Mouse (Mus musculus): ENCODE results near the gene Cmip. TPM values are rescaled to one million over a fixed set of nuclear protein-coding genes. Genes with fewer than 3 reads are reported as not detected.

Gene Cmip
- polyA plus RNA-seq, 1 experiment = 16.2 TPM

DNA sequence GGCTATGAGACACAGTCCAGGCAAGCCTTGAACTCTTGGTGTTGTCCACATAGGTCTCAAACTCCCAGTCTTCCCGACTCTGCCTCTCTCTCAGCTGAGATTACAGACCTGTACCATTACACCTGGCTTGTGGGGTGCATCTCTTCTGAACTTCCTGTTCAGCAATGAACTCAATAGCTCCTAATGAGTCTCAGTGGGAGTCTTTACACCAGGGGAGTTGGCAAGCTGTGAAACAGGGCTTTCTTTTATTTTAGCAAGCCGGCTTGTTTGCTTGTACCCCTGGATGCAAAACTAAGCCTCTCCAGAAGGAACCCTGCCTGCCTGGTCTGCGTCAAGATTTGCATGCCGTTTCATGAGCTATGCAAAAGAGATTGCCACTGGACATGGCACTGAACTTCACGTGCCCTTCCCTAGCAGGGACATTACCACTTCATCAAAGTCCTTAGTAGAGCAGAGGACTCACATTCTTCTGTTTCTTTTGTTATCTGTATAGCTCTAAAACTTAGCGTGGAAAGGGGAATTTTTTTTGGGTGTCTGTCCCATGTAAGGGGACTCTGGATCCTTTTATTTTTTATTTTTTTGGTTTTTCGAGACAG is 5.7 kb upstream of the Cmip start:
- WGBS = 79% methylated on average over 7 of the region's 7 CpGs
- no peak overlapping the region for H3K27ac ChIP-seq (ENCODE audit: control insufficient read depth, insufficient read depth, low read depth, low read length, poor library complexity)
- peaks cover 5% of the 10 kb centered on the region; the same call in 1 of the 2 replicates for H3K4me1 ChIP-seq (ENCODE audit: control insufficient read depth, insufficient read depth, low read length)
- no peak overlapping the region for H3K4me3 ChIP-seq (replicated peaks; ENCODE audit: control insufficient read depth, low read depth, low read length)
- TF ChIP-seq POLR2A (IDR thresholded peaks at IDR 0.05; ENCODE audit: borderline replicate concordance, control insufficient read depth, low read depth, low read length) (no peak), CTCF (IDR thresholded peaks at IDR 0.05; ENCODE audit: control insufficient read depth, insufficient read depth, low read length) (no peak)

DNA sequence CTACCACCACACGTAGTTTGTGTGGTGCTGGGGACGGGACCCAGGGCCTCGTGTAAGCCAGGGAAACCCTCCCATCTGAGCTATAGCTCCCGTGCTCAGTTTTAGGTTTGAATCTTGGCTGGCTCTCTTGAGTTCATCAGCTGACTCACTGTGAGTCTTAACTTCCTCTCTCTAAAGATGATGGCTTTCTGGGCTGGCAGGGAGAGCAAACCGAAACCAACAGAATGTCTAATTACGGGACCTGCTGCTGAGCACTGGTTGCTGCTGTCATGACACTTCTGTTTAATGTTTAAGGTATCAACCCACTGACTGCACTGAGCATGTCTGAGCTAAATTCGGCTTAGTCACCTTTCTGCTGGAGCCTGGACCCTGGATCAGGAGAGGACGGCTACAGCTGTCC is 4.2 kb upstream of the Cmip start:
- H3K4me3 ChIP-seq (replicated peaks; ENCODE audit: control insufficient read depth, low read depth, low read length) = no peak overlapping the region
- peaks cover 5% of the 10 kb centered on the region; the same call in 1 of the 2 replicates for H3K4me1 ChIP-seq (ENCODE audit: control insufficient read depth, insufficient read depth, low read length)
- H3K27ac ChIP-seq (ENCODE audit: control insufficient read depth, insufficient read depth, low read depth, low read length, poor library complexity) = peak overlapping the region; percentile 81
- WGBS = 50% methylated on average over 8 of the region's 8 CpGs
- no peak for TF ChIP-seq POLR2A (IDR thresholded peaks at IDR 0.05; ENCODE audit: borderline replicate concordance, control insufficient read depth, low read depth, low read length)
- TF ChIP-seq CTCF (IDR thresholded peaks at IDR 0.05; ENCODE audit: control insufficient read depth, insufficient read depth, low read length) = no peak

DNA sequence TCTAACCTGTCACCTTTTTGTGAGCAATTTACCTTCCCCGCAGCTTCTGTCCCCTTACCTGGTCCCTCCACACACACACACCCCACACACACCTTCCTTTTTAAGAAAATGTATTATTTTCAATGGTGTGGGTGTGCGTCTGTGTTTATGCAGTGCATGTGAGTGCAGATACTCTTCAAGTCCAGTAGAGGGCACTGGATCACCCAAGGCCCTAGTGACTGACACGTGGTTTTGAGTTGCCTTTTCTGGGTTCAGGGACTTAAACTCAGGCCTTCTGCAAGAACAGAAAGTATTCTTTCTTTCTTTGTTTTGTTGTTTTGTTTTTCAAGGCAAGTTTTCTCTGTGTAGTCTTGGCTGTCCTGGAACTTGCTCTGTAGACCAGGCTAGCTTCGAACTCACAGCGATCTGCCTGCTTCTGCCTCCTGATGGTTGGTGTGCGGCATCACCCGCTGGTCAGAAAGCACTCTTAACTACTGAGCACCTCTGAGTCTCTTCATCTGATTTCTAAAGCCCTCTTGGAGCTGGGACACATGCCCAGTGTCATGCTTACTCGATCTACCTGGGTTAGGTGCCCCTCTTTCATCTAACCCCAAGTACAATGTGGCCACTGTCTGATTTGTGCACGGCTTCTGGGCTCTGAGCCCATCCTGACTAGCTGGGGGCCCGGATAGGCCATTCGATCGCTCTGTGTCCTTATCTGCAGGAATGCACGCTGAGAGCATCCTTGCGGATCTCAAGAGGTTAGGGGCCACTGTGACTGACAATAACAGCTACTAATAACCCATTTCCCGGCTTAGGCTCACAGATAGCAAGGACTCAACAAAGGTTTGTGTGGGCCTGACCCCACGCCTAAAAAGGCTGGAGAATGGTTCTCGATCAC is 3.2 kb upstream of the Cmip start:
- no peak overlapping the region; the same call in 1 of the 2 replicates for H3K27ac ChIP-seq (ENCODE audit: control insufficient read depth, insufficient read depth, low read depth, low read length, poor library complexity)
- peaks cover 5% of the 10 kb centered on the region; the same call in 1 of the 2 replicates for H3K4me1 ChIP-seq (ENCODE audit: control insufficient read depth, insufficient read depth, low read length)
- TF ChIP-seq CTCF (IDR thresholded peaks at IDR 0.05; ENCODE audit: control insufficient read depth, insufficient read depth, low read length) (peak; percentile 21; the same call in 1 of the 2 replicates), POLR2A (IDR thresholded peaks at IDR 0.05; ENCODE audit: borderline replicate concordance, control insufficient read depth, low read depth, low read length) (no peak)
- H3K4me3 ChIP-seq (replicated peaks; ENCODE audit: control insufficient read depth, low read depth, low read length) = no peak overlapping the region
- WGBS = 78% methylated on average over 17 of the region's 17 CpGs

DNA sequence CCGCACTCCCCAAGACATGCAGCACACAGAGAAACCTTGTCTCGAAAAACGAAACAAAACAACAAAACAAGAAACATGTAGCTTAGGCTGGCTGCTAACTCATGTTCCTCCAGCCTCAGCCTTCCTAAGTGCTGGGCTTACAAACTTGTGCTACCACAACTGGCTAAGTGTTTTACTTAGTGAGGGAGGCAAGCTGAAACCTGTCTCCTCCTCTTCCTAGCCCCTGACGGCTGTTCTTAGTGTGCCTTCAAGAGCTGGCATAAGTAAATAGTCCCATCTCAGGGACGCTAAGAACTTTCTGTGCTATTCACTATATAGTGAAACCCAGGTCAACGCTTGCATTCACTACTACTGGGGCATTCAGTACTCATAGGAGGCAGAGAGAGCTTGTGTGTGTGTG is 2.4 kb upstream of the Cmip start:
- WGBS = 90% methylated on average over 6 of the region's 6 CpGs
- no peak overlapping the region for H3K4me3 ChIP-seq (replicated peaks; ENCODE audit: control insufficient read depth, low read depth, low read length)
- H3K27ac ChIP-seq (ENCODE audit: control insufficient read depth, insufficient read depth, low read depth, low read length, poor library complexity) = no peak overlapping the region
- TF ChIP-seq CTCF (IDR thresholded peaks at IDR 0.05; ENCODE audit: control insufficient read depth, insufficient read depth, low read length) (no peak), POLR2A (IDR thresholded peaks at IDR 0.05; ENCODE audit: borderline replicate concordance, control insufficient read depth, low read depth, low read length) (no peak)
- peaks cover 5% of the 10 kb centered on the region; the same call in 1 of the 2 replicates for H3K4me1 ChIP-seq (ENCODE audit: control insufficient read depth, insufficient read depth, low read length)

DNA sequence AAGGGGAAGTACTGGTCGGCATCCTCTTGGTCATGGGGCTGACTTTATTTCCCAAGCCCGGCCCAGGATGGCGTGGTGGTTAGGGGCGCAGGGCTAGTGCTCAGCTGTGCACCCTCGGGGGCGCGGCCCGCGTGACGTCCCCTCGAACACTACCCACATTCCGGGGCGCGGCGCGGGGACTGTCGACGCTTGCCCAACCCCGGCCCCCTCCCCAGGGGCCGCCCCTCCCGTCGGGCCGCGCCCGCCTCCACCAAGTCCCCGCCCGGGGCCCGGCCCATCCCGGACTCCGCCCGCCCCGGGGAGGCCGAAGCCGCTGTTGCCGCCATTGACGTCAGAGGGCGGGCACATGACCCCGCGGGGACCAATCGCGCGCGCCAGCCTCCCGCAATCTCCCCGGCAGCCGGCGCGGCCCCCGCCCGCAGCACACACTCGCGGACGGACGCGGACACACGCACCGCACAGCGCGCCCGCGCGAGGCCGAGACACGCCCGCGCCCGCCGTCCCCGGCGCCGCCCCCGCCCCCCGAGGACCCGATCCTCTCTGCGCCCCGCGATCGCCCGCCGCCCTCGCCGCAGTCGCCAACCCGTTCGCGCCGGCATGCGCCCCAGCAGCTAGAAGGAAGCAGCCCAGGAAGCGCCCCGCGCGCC is 449 bp upstream of the Cmip start:
- TF ChIP-seq CTCF (IDR thresholded peaks at IDR 0.05; ENCODE audit: control insufficient read depth, insufficient read depth, low read length) (no peak), POLR2A (IDR thresholded peaks at IDR 0.05; ENCODE audit: borderline replicate concordance, control insufficient read depth, low read depth, low read length) (peak; percentile 88; the same call in 1 of the 2 replicates)
- Histone ChIP-seq H3K27ac (ENCODE audit: control insufficient read depth, insufficient read depth, low read depth, low read length, poor library complexity) (peak overlapping the region; percentile 74), H3K4me3 (replicated peaks; ENCODE audit: control insufficient read depth, low read depth, low read length) (peak overlapping the region; percentile 55), H3K4me1 (ENCODE audit: control insufficient read depth, insufficient read depth, low read length) (peaks cover 5% of the 10 kb centered on the region; the same call in 1 of the 2 replicates)
- under 1% methylated on average over 85 of the region's 92 CpGs for WGBS

DNA sequence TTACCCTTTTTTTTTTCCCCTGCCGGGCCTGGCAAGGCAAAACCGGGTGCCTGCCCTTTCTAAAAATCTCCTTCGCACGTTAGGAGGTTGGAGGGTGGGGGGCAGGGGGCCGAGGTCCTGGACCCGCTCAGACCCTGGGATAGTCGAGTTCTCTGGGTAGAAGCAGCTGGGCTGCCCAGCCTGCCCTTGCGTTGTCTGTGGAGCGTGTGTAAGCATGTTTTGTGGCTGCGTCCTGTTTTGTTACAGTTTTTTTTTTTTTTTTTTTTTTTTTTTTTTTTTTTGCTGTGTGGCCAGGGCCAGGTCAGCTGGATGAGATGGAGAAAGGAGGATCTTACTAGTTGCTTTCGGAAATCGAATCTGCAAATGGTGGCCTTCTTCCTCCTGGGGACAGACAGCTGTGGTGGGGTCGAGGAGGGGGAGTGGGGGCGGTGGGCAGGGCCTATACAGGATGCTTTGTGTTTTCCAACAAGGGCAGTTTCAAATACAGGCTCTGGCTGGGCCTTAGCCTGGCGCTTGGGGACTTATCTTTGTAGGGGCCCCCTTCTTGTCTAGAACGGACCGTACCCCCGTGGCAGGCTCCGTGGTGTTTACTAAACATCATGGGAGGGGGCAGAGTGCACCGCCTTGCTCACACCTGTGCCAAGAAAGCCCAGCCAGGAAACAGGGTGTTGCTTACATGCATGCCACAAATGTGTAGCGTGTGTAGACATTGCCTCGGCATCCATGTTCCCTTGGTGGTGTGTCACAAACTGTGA is 1.1 kb downstream of the Cmip start:
- Histone ChIP-seq H3K4me3 (replicated peaks; ENCODE audit: control insufficient read depth, low read depth, low read length) (peak overlapping the region; percentile 94), H3K4me1 (ENCODE audit: control insufficient read depth, insufficient read depth, low read length) (peaks cover 5% of the 10 kb centered on the region), H3K27ac (ENCODE audit: control insufficient read depth, insufficient read depth, low read depth, low read length, poor library complexity) (peak overlapping the region; percentile 74)
- under 1% methylated on average over 22 of the region's 22 CpGs for WGBS
- TF ChIP-seq POLR2A (IDR thresholded peaks at IDR 0.05; ENCODE audit: borderline replicate concordance, control insufficient read depth, low read depth, low read length) (peak; percentile 45; the same call in 1 of the 2 replicates), CTCF (IDR thresholded peaks at IDR 0.05; ENCODE audit: control insufficient read depth, insufficient read depth, low read length) (no peak)

DNA sequence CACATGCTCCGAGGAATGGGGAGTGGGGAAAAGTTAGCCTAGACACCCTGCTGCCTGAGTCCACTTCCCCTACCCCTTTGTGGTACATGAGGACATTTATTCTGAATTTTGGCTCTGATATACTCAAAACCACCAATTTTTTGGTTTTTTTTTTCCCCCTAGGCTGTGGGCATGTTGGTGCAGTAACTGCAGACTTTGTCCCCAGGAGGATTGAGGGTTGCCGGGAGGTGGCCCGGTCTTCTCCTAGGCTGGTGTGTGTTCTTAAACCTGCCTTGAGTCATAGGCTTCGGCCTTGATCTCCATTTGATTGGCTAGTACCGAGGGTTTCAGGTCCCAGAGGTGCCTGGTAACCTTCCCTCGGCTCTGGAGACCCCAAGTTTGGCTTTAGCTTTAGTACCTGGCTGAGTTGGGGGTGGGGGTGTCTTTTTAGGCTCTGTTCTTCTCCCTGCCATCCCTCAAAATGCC is 1.7 kb downstream of the Cmip start:
- H3K4me3 ChIP-seq (replicated peaks; ENCODE audit: control insufficient read depth, low read depth, low read length) = peak overlapping the region; percentile 94
- no peak for TF ChIP-seq POLR2A (IDR thresholded peaks at IDR 0.05; ENCODE audit: borderline replicate concordance, control insufficient read depth, low read depth, low read length)
- 3% methylated on average over 6 of the region's 6 CpGs for WGBS
- H3K27ac ChIP-seq (ENCODE audit: control insufficient read depth, insufficient read depth, low read depth, low read length, poor library complexity) = peak overlapping the region; percentile 43
- H3K4me1 ChIP-seq (ENCODE audit: control insufficient read depth, insufficient read depth, low read length) = peaks cover 4% of the 10 kb centered on the region

Measured in bone marrow, adult 2 months (tissue).